Mouse (Mus musculus): ENCODE results near the gene Tsga10ip. TPM values are rescaled to one million over a fixed set of nuclear protein-coding genes. Genes with fewer than 3 reads are reported as not detected.
A peak's percentile ranks its signal among the peaks of the same experiment; 100 is the strongest.

The Tsga10ip gene
- polyA plus RNA-seq, 1 experiment from 2014 or later = 6.3 TPM

GRCm38 (mm10) chr19:5384715-5385114 is 17.6 kb downstream of the Tsga10ip start:
- Histone ChIP-seq H3K9me3 (ENCODE audit: control insufficient read depth, low read length) (no peaks in the 10 kb centered on the region), H3K36me3 (ENCODE audit: control insufficient read depth, insufficient read depth, low read length) (peaks cover 34% of the 10 kb centered on the region), H3K4me1 (ENCODE audit: control insufficient read depth, insufficient read depth, low read length) (peaks cover 15% of the 10 kb centered on the region), H3K4me3 (ENCODE audit: low read length) (no peak overlapping the region), H3K4me2 (ENCODE audit: low read depth, low read length) (no peak overlapping the region), H3K9ac (ENCODE audit: low read depth, low read length) (no peak overlapping the region), H3K27ac (ENCODE audit: low read length) (no peak overlapping the region), H3K27me3 (replicated peaks; ENCODE audit: control insufficient read depth, insufficient read depth, low read length) (no peaks in the 10 kb centered on the region)
- WGBS = 93% methylated on average over 8 of the region's 8 CpGs
- ATAC-seq = no peak

- Histone ChIP-seq H3K4me3 (ENCODE audit: low read length) (no peak overlapping the region), H3K9me3 (ENCODE audit: control insufficient read depth, low read length) (no peaks in the 10 kb centered on the region), H3K36me3 (ENCODE audit: control insufficient read depth, insufficient read depth, low read length) (peaks cover 40% of the 10 kb centered on the region), H3K27me3 (replicated peaks; ENCODE audit: control insufficient read depth, insufficient read depth, low read length) (no peaks in the 10 kb centered on the region), H3K4me1 (ENCODE audit: control insufficient read depth, insufficient read depth, low read length) (peaks cover 15% of the 10 kb centered on the region), H3K9ac (ENCODE audit: low read depth, low read length) (no peak overlapping the region), H3K27ac (ENCODE audit: low read length) (no peak overlapping the region), H3K4me2 (ENCODE audit: low read depth, low read length) (no peak overlapping the region)
- ATAC-seq = no peak
- WGBS = 93% methylated on average over 12 of the region's 12 CpGs
Measured at GRCm38 (mm10) chr19:5383326-5383725, 19.0 kb downstream of the Tsga10ip start.

- Histone ChIP-seq H3K4me2 (ENCODE audit: low read depth, low read length) (no peak overlapping the region), H3K27ac (ENCODE audit: low read length) (no peak overlapping the region), H3K9me3 (ENCODE audit: control insufficient read depth, low read length) (no peaks in the 10 kb centered on the region), H3K36me3 (ENCODE audit: control insufficient read depth, insufficient read depth, low read length) (peaks cover 24% of the 10 kb centered on the region), H3K9ac (ENCODE audit: low read depth, low read length) (no peak overlapping the region), H3K4me1 (ENCODE audit: control insufficient read depth, insufficient read depth, low read length) (no peaks in the 10 kb centered on the region), H3K4me3 (ENCODE audit: low read length) (no peak overlapping the region), H3K27me3 (replicated peaks; ENCODE audit: control insufficient read depth, insufficient read depth, low read length) (no peaks in the 10 kb centered on the region)
- no peak for ATAC-seq
- 85% methylated on average over 1 of the region's 1 CpGs for WGBS
Measured at GRCm38 (mm10) chr19:5377446-5377845, 24.9 kb downstream of the Tsga10ip start.

GRCm38 (mm10) chr19:5374748-5375147 is 27.6 kb downstream of the Tsga10ip start:
- no peaks in the 10 kb centered on the region for H3K9me3 ChIP-seq (ENCODE audit: control insufficient read depth, low read length)
- peaks cover 21% of the 10 kb centered on the region for H3K36me3 ChIP-seq (ENCODE audit: control insufficient read depth, insufficient read depth, low read length)
- no peaks in the 10 kb centered on the region for H3K4me1 ChIP-seq (ENCODE audit: control insufficient read depth, insufficient read depth, low read length)
- H3K27me3 ChIP-seq (replicated peaks; ENCODE audit: control insufficient read depth, insufficient read depth, low read length) = no peaks in the 10 kb centered on the region
- no peak overlapping the region for H3K4me3 ChIP-seq (ENCODE audit: low read length)
- 56% methylated on average over 4 of the region's 4 CpGs for WGBS
- H3K9ac ChIP-seq (ENCODE audit: low read depth, low read length) = no peak overlapping the region
- ATAC-seq = peak; percentile 66
- peak overlapping the region; percentile 87 for H3K27ac ChIP-seq (ENCODE audit: low read length)
- H3K4me2 ChIP-seq (ENCODE audit: low read depth, low read length) = no peak overlapping the region

GRCm38 (mm10) chr19:5374177-5374576 is 28.1 kb downstream of the Tsga10ip start:
- no peaks in the 10 kb centered on the region for H3K27me3 ChIP-seq (replicated peaks; ENCODE audit: control insufficient read depth, insufficient read depth, low read length)
- no peak overlapping the region for H3K4me2 ChIP-seq (ENCODE audit: low read depth, low read length)
- peak overlapping the region; percentile 87 for H3K27ac ChIP-seq (ENCODE audit: low read length)
- peaks cover 19% of the 10 kb centered on the region for H3K36me3 ChIP-seq (ENCODE audit: control insufficient read depth, insufficient read depth, low read length)
- 73% methylated on average over 4 of the region's 4 CpGs for WGBS
- no peaks in the 10 kb centered on the region for H3K9me3 ChIP-seq (ENCODE audit: control insufficient read depth, low read length)
- H3K9ac ChIP-seq (ENCODE audit: low read depth, low read length) = no peak overlapping the region
- peak; percentile 89 for ATAC-seq
- H3K4me3 ChIP-seq (ENCODE audit: low read length) = no peak overlapping the region
- H3K4me1 ChIP-seq (ENCODE audit: control insufficient read depth, insufficient read depth, low read length) = no peaks in the 10 kb centered on the region

GRCm38 (mm10) chr19:5372724-5373123 is 29.6 kb downstream of the Tsga10ip start:
- Histone ChIP-seq H3K36me3 (ENCODE audit: control insufficient read depth, insufficient read depth, low read length) (peaks cover 16% of the 10 kb centered on the region), H3K27me3 (replicated peaks; ENCODE audit: control insufficient read depth, insufficient read depth, low read length) (no peaks in the 10 kb centered on the region), H3K4me1 (ENCODE audit: control insufficient read depth, insufficient read depth, low read length) (peaks cover 6% of the 10 kb centered on the region), H3K4me2 (ENCODE audit: low read depth, low read length) (no peak overlapping the region), H3K4me3 (ENCODE audit: low read length) (no peak overlapping the region), H3K9ac (ENCODE audit: low read depth, low read length) (no peak overlapping the region), H3K27ac (ENCODE audit: low read length) (no peak overlapping the region), H3K9me3 (ENCODE audit: control insufficient read depth, low read length) (no peaks in the 10 kb centered on the region)
- ATAC-seq = no peak
- WGBS = 90% methylated on average over 7 of the region's 7 CpGs

- WGBS = 81% methylated on average over 3 of the region's 3 CpGs
- Histone ChIP-seq H3K36me3 (ENCODE audit: control insufficient read depth, insufficient read depth, low read length) (peaks cover 16% of the 10 kb centered on the region), H3K9me3 (ENCODE audit: control insufficient read depth, low read length) (no peaks in the 10 kb centered on the region), H3K4me3 (ENCODE audit: low read length) (no peak overlapping the region), H3K9ac (ENCODE audit: low read depth, low read length) (no peak overlapping the region), H3K27ac (ENCODE audit: low read length) (no peak overlapping the region), H3K4me2 (ENCODE audit: low read depth, low read length) (no peak overlapping the region), H3K27me3 (replicated peaks; ENCODE audit: control insufficient read depth, insufficient read depth, low read length) (no peaks in the 10 kb centered on the region), H3K4me1 (ENCODE audit: control insufficient read depth, insufficient read depth, low read length) (peaks cover 9% of the 10 kb centered on the region)
- ATAC-seq = no peak
Measured at GRCm38 (mm10) chr19:5370932-5371331, 31.4 kb downstream of the Tsga10ip start.

GRCm38 (mm10) chr19:5367455-5367854 is 34.9 kb downstream of the Tsga10ip start:
- WGBS = 7% methylated on average over 11 of the region's 11 CpGs
- no peaks in the 10 kb centered on the region for H3K9me3 ChIP-seq (ENCODE audit: control insufficient read depth, low read length)
- peak overlapping the region; percentile 84 for H3K4me2 ChIP-seq (ENCODE audit: low read depth, low read length)
- no peaks in the 10 kb centered on the region for H3K27me3 ChIP-seq (replicated peaks; ENCODE audit: control insufficient read depth, insufficient read depth, low read length)
- peak overlapping the region; percentile 96 for H3K27ac ChIP-seq (ENCODE audit: low read length)
- H3K36me3 ChIP-seq (ENCODE audit: control insufficient read depth, insufficient read depth, low read length) = peaks cover 15% of the 10 kb centered on the region
- peak overlapping the region; percentile 96 for H3K4me3 ChIP-seq (ENCODE audit: low read length)
- peaks cover 13% of the 10 kb centered on the region for H3K4me1 ChIP-seq (ENCODE audit: control insufficient read depth, insufficient read depth, low read length)
- peak overlapping the region; percentile 93 for H3K9ac ChIP-seq (ENCODE audit: low read depth, low read length)
- ATAC-seq = no peak

- Histone ChIP-seq H3K4me3 (ENCODE audit: low read length) (peak within 1 kb of the TSS; percentile 96), H3K9me3 (ENCODE audit: control insufficient read depth, low read length) (no peaks in the 10 kb centered on the region), H3K27me3 (replicated peaks; ENCODE audit: control insufficient read depth, insufficient read depth, low read length) (no peaks in the 10 kb centered on the region), H3K36me3 (ENCODE audit: control insufficient read depth, insufficient read depth, low read length) (peaks cover 12% of the 10 kb centered on the region), H3K9ac (ENCODE audit: low read depth, low read length) (peak within 1 kb of the TSS; percentile 93), H3K4me2 (ENCODE audit: low read depth, low read length) (peak within 1 kb of the TSS; percentile 84), H3K27ac (ENCODE audit: low read length) (peak within 1 kb of the TSS; percentile 96), H3K4me1 (ENCODE audit: control insufficient read depth, insufficient read depth, low read length) (peaks cover 13% of the 10 kb centered on the region)
- ATAC-seq = peak; percentile 17; the same call in 1 of the 2 replicates
- WGBS = under 1% methylated on average over 33 of the region's 33 CpGs
Measured at GRCm38 (mm10) chr19:5367053-5367359, 35.3 kb downstream of the Tsga10ip start, which contains the start of gene Banf1. Gene Banf1, minus strand, starts transcription at chr19:5367168.

Measured in intestine, embryonic 16.5 days (tissue).